Mouse (Mus musculus): ENCODE measurements around the gene Add1. TPM values are rescaled to one million over a fixed set of nuclear protein-coding genes. Genes with fewer than 3 reads are reported as not detected.

The Add1 gene
- polyA plus RNA-seq, 1 experiment = 152 TPM

- TF ChIP-seq POLR2A (IDR thresholded peaks at IDR 0.05; ENCODE audit: low read depth, low read length) (no peak), CTCF (IDR thresholded peaks at IDR 0.05; ENCODE audit: extremely low read depth, insufficient read depth, insufficient read length, insufficient replicate concordance) (no peak)
- peaks cover 26% of the 10 kb centered on the region for H3K4me1 ChIP-seq (ENCODE audit: control insufficient read depth, insufficient read depth, insufficient read length)
- 81% methylated on average over 4 of the region's 4 CpGs for WGBS
- H3K4me3 ChIP-seq (ENCODE audit: extremely low read depth, insufficient read depth, insufficient read length) = no peak overlapping the region
- H3K36me3 ChIP-seq (ENCODE audit: control insufficient read depth, insufficient read depth, low read length) = peaks cover 25% of the 10 kb centered on the region
- no peaks in the 10 kb centered on the region for H3K27me3 ChIP-seq (ENCODE audit: control insufficient read depth, insufficient read depth, low read length)
- no peak overlapping the region for H3K27ac ChIP-seq (ENCODE audit: insufficient read depth, low read length)
- DNase-seq (ENCODE audit: low read depth in 1 of 2, low spot score in 2 of 2) = no peak
These were observed 60.2 kb downstream of the Add1 start for GRCm38 (mm10) chr5:34633641-34634040.

- H3K27me3 ChIP-seq (ENCODE audit: control insufficient read depth, insufficient read depth, low read length) = no peaks in the 10 kb centered on the region
- 42% methylated on average over 13 of the region's 13 CpGs for WGBS
- H3K36me3 ChIP-seq (ENCODE audit: control insufficient read depth, insufficient read depth, low read length) = peaks cover 20% of the 10 kb centered on the region
- peak overlapping the region; percentile 83 for H3K27ac ChIP-seq (ENCODE audit: insufficient read depth, low read length)
- peaks cover 26% of the 10 kb centered on the region for H3K4me1 ChIP-seq (ENCODE audit: control insufficient read depth, insufficient read depth, insufficient read length)
- H3K4me3 ChIP-seq (ENCODE audit: extremely low read depth, insufficient read depth, insufficient read length) = no peak overlapping the region
- DNase-seq (ENCODE audit: low read depth in 1 of 2, low spot score in 2 of 2) = peak in 1 of 2 experiments; percentile 31
- TF ChIP-seq CTCF (IDR thresholded peaks at IDR 0.05; ENCODE audit: extremely low read depth, insufficient read depth, insufficient read length, insufficient replicate concordance) (no peak), POLR2A (IDR thresholded peaks at IDR 0.05; ENCODE audit: low read depth, low read length) (no peak)
These were observed 61.4 kb downstream of the Add1 start for GRCm38 (mm10) chr5:34634746-34635400.

GRCm38 (mm10) chr5:34635665-34636192 is 62.3 kb downstream of the Add1 start:
- 76% methylated on average over 10 of the region's 10 CpGs for WGBS

GRCm38 (mm10) chr5:34636481-34637287 is 63.2 kb downstream of the Add1 start, which contains the start of gene Mfsd10:
Mfsd10 (minus strand) TSS chr5:34637212.
- H3K27me3 ChIP-seq (ENCODE audit: control insufficient read depth, insufficient read depth, low read length) = no peaks in the 10 kb centered on the region
- under 1% methylated on average over 48 of the region's 48 CpGs for WGBS
- DNase-seq (ENCODE audit: low read depth in 1 of 2, low spot score in 2 of 2) = peak; percentile 39 to 74
- TF ChIP-seq CTCF (IDR thresholded peaks at IDR 0.05; ENCODE audit: extremely low read depth, insufficient read depth, insufficient read length, insufficient replicate concordance) (peak; percentile 53; the same call in 1 of the 2 replicates), POLR2A (IDR thresholded peaks at IDR 0.05; ENCODE audit: low read depth, low read length) (peak; percentile 23; the same call in 1 of the 2 replicates)
- H3K36me3 ChIP-seq (ENCODE audit: control insufficient read depth, insufficient read depth, low read length) = peaks cover 12% of the 10 kb centered on the region
- peak within 1 kb of the TSS; percentile 61 for H3K4me3 ChIP-seq (ENCODE audit: extremely low read depth, insufficient read depth, insufficient read length)
- peaks cover 26% of the 10 kb centered on the region for H3K4me1 ChIP-seq (ENCODE audit: control insufficient read depth, insufficient read depth, insufficient read length)
- H3K27ac ChIP-seq (ENCODE audit: insufficient read depth, low read length) = peak within 1 kb of the TSS; percentile 83

More at GRCm38 (mm10) chr5:34635665-34636192, 62.3 kb downstream of the Add1 start:
- Histone ChIP-seq H3K4me3 (ENCODE audit: extremely low read depth, insufficient read depth, insufficient read length) (no peak overlapping the region), H3K27me3 (ENCODE audit: control insufficient read depth, insufficient read depth, low read length) (no peaks in the 10 kb centered on the region), H3K36me3 (ENCODE audit: control insufficient read depth, insufficient read depth, low read length) (peaks cover 16% of the 10 kb centered on the region), H3K27ac (ENCODE audit: insufficient read depth, low read length) (peak overlapping the region; percentile 83), H3K4me1 (ENCODE audit: control insufficient read depth, insufficient read depth, insufficient read length) (peaks cover 26% of the 10 kb centered on the region)
- TF ChIP-seq CTCF (IDR thresholded peaks at IDR 0.05; ENCODE audit: extremely low read depth, insufficient read depth, insufficient read length, insufficient replicate concordance) (no peak), POLR2A (IDR thresholded peaks at IDR 0.05; ENCODE audit: low read depth, low read length) (no peak)
- no peak for DNase-seq (ENCODE audit: low read depth in 1 of 2, low spot score in 2 of 2)

GRCm38 (mm10) chr5:34637591-34638156 is 64.2 kb downstream of the Add1 start:
- Histone ChIP-seq H3K27ac (ENCODE audit: insufficient read depth, low read length) (no peak overlapping the region), H3K27me3 (ENCODE audit: control insufficient read depth, insufficient read depth, low read length) (no peaks in the 10 kb centered on the region), H3K36me3 (ENCODE audit: control insufficient read depth, insufficient read depth, low read length) (peaks cover 9% of the 10 kb centered on the region), H3K4me3 (ENCODE audit: extremely low read depth, insufficient read depth, insufficient read length) (no peak overlapping the region), H3K4me1 (ENCODE audit: control insufficient read depth, insufficient read depth, insufficient read length) (peaks cover 26% of the 10 kb centered on the region)
- 75% methylated on average over 7 of the region's 7 CpGs for WGBS
- no peak for DNase-seq (ENCODE audit: low read depth in 1 of 2, low spot score in 2 of 2)
- TF ChIP-seq CTCF (IDR thresholded peaks at IDR 0.05; ENCODE audit: extremely low read depth, insufficient read depth, insufficient read length, insufficient replicate concordance) = no peak
- no peak for TF ChIP-seq POLR2A (IDR thresholded peaks at IDR 0.05; ENCODE audit: low read depth, low read length)

GRCm38 (mm10) chr5:34641991-34642390 is 68.5 kb downstream of the Add1 start:
- H3K36me3 ChIP-seq (ENCODE audit: control insufficient read depth, insufficient read depth, low read length) = peaks cover 23% of the 10 kb centered on the region
- WGBS = 84% methylated on average over 3 of the region's 3 CpGs
- DNase-seq (ENCODE audit: low read depth in 1 of 2, low spot score in 2 of 2) = no peak

More at GRCm38 (mm10) chr5:34641991-34642390, 68.5 kb downstream of the Add1 start:
- TF ChIP-seq CTCF (IDR thresholded peaks at IDR 0.05; ENCODE audit: extremely low read depth, insufficient read depth, insufficient read length, insufficient replicate concordance) (no peak), POLR2A (IDR thresholded peaks at IDR 0.05; ENCODE audit: low read depth, low read length) (no peak)
- Histone ChIP-seq H3K4me3 (ENCODE audit: extremely low read depth, insufficient read depth, insufficient read length) (no peak overlapping the region), H3K27me3 (ENCODE audit: control insufficient read depth, insufficient read depth, low read length) (no peaks in the 10 kb centered on the region), H3K4me1 (ENCODE audit: control insufficient read depth, insufficient read depth, insufficient read length) (0 out of 2 replicates have a peak, but pooled peaks cover 4% of the 10 kb centered on the region), H3K27ac (ENCODE audit: insufficient read depth, low read length) (no peak overlapping the region)

Measured in spleen, adult 2 months (tissue).